Mouse (Mus musculus) Muller cell, postnatal 12 days (primary cell): ENCODE results near the gene Dclk3.
A peak's percentile ranks its signal among the peaks of the same experiment; 100 is the strongest.

Source experiments
- DNase-seq: peaks from one replicate; pipeline ENCODE4 v3.0.0-alpha.2; 2015; ENCODE audit errors: inconsistent ontology term

Gene Dclk3

DNA sequence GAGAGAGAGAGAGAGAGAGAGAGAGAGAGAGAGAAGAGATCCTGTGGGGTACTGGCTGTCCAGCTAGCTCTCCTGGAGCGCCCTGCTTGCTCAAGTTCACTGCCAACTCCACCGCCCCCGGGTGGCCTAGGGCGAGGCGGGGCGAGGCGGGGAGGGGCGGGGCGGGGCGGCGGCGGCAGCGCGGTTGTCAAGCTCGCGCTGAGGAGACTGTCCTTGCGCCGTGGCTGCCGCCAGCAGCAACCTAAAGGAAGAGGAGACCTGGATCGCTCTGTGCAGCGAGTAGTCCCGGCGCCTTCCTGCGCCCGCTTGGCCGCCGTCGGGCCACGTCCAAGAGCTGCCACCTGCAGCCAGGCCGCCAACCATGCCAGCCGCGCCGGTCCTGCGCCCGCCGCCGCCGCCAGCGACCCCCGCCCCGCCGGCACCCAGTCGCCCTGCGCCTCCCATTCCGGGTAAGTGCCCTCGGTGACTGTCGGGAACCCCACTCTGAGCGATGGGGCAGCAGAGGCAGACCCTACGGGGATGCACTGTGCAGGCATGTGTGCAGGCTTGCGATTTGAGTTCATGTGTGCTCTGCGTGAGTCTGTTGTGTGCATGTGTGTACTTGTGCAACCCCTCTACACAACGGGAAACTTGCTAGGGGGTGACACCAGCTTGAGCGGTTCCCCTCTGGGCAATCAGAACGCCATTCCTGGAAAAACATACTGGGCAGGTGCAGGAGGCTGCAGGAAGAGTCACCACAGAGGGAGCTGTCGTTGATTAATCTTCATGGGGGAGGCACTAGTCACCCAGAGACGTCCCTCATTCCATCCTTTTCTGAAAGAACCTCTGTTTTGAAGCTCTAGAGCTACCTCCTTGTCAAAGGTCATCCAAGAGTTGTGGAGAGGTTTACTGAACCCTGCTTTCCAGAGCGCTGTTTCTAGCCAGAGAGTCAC, at the start of gene Dclk3:
Dclk3 (plus strand) TSS at position 178 of the 932 bp plus-strand sequence.
- DNase-seq, result peak; percentile 81

DNA sequence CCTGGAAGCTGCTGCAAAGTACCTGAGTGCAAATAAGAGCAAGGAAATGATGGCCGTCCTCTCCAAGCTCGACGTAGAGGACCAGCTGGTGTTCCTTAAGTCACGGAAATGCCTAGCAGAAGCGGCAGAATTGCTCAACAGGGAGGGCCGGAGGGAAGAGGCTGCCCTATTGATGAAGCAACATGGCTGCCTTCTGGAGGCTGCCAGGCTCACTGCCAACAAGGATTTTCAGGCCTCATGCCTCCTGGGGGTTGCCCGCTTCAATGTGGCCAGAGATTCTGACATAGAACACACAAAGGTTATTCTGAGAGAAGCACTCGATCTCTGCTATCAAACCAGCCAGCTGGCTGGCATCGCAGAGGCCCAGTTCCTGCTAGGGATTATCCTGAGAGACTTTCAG, 48.9 kb upstream of the Dclk3 start:
- DNase-seq, result no peak

DNA sequence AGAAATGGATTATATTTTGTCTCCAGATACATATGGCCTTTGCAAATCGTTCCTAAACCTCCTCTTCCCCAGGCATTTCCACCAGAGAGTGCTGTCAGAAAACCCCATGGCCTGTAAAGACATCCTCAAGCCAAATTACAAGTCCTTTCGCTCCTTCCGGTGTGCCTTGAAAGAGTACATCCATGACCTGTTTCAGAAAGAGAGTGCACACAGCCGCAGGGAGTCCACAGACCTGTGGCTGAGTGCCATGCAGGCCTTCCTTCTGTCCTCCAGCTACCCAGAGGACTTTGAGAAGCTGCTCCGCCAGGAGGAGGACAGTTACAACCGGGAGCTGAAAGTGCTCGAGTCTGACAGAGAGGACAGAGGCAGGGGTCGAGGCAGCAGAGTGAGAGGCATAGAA, 47.8 kb upstream of the Dclk3 start:
- DNase-seq, result no peak

DNA sequence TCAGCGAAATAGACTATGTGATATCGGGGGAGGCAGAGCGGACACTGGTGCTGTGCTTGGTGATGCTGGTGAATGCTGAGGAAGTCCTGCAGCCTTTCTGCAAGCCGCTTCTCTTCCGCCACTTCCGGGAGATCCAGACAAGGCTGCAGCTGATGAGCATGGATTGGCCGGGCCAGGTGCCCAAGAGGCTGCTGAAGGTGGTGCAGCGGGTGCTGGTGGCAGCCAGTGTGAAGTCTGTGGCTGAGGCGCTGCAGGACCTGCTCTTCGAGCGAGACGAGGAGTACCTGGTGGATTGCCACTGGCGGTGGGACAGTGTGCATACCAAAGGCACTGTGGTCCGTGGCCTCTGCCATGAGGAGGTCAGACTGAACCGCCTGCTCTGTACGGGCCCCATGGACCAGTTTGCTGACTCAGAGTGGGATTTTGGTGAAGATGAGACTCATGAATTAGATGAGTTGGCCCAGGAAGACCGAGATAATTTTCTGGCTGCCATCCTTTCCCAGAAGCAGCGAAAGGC, 46.9 kb upstream of the Dclk3 start:
- no peak for DNase-seq

DNA sequence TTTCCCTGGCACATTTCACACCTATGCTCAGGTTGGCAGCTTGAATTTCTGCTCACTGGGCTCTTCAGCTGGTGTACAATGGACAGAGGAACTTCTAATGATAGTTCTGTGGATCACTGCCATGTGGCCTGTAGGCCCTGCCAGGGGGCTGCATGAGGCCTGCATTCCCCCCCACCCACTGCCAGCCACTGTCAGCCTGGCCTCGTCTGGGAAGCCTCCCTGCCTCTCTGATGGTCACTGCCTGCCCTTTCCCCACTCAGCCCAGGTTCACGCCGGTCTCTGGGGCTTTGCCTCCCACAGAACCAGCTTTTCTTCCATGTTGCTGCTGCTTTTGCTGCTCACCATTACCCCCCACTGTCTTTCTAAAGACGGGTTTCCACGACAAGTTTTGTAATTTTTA, 43.6 kb upstream of the Dclk3 start:
- no peak for DNase-seq

DNA sequence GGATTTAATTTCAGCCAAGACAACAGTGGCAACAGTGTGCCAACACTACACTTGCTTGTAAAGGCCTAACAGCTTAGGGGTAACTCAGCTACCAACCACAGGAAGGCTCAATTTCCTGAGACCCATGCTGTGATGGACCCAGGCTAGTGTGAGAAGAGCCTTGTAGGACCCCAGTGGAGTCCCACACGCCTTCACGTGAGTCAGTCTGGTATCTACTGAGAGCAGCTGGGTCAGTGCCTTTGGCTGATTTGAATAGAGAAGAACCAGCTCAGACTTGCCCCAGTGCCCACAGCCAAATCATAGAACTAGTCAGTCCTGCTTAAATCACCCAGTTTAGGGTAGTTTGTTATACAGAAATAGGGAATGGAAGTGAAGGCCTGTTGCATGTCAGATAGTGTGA, 40.8 kb upstream of the Dclk3 start:
- no peak for DNase-seq

DNA sequence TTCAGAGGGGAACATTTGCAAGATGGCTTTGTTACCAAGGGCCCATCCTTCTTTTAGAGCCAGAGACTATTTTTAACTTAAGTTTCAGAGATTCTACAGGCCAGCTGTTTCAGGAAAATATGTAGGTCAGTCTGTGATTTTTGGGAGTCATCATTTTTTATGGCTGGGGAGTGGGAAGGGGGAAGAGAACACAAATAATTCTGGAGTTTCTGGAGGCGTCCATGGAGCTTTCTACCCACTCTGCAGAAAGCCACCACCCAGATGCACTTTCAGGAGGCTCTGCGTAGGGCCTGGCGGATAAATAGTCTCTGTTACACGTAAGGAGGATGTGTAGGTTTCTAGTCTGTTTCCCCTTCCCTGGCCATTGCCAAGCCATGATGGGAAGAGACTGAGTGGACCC, 38.8 kb upstream of the Dclk3 start:
- no peak for DNase-seq

DNA sequence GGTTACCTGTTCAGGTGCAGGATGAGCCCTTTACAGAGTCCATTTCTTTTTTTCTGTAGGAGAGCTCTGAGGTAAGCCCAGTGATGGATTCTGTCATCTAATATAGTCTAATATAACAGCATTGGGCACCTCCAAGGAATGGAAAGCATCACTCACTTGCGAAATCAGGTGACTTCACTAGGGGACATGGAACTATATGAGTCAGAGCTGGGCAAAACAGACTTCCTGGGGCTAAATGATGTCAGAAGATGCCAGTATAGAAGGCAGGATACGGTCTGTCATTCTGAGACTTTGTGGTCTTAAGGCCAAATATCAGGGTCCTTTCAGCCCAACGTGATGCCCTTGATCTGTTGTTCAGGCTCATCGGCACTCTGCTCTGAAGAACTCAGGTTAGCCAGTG, 35.7 kb upstream of the Dclk3 start:
- DNase-seq, result no peak

DNA sequence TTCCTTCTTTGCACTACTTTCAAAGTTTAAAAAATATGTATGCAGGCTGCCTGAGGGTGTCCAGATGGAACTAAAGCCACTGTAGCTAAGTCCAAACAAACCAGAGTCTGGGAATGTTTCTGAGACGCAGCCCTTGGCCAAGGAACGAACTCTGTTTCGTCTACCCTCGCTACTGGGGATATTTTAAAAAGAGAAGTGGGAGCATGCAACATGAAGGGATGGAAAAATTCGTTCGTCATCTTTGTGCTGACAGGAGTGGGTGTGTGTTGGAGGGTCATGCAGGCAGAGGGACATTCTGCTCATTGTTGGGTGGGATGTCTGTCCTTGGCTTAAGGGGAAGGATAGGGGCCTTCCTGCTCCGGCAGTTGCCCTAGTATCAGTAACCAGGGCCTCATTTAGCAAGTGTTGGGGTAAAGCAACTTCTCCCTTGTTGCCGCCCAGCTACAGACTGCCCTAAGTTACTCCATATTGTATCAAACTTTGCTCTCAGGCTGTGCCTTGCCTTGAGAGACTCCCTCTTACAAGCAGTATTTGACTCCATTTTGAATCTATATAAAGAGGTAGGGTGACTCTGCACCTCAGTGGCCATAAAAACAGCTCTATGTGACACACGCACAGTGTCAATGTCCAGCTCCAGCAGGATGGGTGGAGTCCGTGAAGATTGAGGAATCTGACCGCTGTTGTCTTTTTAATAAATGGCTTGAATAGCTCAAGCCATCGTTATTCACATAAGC, 34.4 kb upstream of the Dclk3 start:
- no peak for DNase-seq

DNA sequence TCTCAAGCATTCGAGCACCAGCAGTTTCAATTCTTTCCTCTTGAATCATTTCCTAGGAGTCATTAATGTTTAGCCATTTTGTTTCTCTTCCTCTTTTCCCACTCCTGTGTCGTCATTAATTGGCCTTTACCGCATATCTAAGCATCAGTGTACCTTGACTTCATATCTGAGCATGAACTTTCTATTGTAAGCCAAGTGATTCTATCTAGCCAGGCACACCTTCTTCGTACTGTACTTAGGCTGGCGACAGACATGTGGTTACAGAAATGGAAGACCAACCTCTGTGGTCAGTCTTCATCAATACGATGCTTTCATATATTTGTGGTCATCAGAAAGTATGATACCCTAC, 33.8 kb upstream of the Dclk3 start:
- DNase-seq, result no peak

DNA sequence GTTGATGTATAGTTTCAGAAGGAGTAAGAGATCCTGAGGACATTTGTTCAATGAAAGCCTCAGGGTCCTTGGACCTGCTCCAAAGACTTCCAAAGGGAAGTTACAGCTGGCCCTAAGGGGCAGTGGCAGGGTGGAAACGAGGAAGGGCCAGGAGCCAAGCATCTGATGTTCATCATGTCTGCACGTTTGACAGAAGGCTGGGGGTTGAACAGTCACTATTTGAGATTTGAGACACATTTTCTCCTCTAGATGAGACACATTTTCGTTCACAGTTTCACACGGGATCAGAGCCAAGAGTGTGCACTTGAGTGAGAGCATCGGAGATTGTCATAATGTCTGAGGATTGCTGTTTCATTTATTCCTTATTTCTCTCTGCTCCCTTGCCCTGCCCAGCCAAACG, 30.9 kb upstream of the Dclk3 start:
- no peak for DNase-seq

DNA sequence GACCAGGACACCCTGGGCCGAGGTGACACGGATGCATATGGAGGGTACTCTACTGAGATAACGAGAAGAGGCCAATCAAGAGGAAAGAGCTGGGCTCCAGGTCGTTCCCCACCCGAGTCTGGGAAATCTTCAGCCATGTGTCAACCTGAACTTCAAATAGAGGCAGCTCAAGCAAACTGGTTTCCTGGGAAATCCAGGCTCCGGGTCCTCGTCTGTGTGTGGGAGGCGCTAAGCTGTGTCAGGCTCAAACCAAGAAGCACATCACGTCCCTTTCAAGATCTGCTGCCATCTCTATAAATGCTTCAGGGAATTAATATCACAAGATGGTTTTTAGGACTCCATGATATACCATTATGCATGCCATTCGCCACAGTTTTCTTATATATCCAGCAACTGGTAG, 30.5 kb upstream of the Dclk3 start:
- DNase-seq, result no peak

DNA sequence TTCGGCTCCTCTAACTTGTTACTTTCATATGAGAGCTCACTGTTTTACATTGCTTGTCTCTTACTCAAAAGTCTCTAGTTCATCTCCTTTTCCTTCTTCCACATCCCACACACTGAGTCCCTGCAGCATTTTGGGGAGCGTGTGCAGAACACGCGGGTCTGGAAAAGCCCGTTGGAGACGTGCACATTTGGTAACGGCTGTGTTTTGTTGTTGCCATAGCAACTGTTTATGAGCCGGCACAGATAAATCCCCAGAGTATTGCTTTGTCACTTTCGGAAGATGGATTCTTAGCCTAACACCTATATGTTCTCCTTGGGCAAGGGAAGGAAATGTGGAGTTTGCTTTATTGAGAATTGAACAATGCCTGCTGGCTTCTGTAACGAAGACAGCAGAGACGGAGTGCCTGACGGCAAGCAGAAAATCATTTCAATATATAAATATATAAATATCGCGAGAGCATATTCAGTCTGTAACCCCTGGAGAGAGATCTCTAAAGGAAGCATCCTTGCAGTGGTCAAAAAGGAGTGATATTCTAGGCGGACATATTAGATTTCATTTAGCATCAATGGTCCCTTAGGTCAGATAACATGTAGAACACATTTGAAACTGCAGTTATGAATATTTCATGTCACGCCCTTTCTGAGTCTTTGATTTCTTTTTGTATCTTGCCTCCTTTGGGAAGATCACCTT, 26.3 kb upstream of the Dclk3 start:
- DNase-seq, result no peak

DNA sequence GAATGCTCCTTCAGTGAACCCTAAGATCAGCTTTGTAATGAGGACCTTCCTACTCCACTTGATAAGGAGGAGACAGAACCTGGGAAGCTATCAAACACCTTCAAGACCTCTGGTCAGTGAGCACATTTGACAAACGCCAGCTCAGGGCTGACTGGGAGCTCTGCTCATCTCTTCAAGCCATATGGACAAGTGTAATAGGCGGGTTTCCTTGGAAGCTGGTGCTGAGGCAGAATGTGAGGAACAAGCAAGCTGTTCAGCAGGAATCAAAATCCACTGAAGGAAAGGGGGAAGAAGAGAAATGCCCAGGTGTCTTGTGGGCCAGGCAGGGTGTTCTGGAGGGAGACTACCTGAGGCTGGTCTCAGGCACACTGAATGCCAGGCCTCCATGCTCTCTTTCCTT, 17.0 kb upstream of the Dclk3 start:
- no peak for DNase-seq

DNA sequence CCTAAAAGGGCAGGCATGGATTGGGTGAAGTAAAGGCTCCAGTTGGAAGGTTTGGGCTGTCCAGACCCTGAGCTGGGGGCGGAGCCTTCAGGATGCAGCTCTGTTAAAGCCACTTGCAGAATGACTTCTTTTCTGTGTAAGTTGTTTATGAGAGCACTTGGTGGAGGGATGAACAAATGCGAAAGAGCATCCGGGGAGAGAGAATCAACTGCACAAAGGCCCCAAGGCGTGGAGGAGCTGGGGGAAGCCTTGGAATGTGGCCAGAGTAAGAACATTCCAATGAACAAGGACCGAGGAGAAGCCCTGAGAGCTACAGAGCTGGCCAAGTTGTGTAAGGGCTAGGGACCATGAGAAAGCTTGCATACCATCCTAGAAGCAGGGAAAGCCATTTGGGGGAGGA, 16.3 kb upstream of the Dclk3 start:
- peak; percentile 56 for DNase-seq

DNA sequence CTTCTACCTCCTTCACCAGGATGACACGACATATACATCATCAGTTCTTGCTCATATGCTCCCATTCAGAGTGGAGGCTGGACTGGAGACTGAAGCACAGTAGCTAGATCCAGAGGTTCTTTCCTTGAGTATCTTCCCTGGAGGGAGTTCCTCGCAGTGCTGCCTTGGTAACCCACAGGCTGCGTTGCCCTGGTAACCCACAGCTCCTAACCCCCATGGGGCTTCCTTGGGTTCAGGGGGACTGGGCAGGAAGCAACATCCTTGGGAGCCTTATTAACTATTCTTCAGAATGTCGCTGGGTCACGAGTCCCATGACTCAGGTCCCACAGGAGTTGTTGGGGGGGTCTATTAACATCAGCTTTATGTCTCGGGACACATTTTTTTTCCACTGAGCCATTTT, 13.8 kb upstream of the Dclk3 start:
- no peak for DNase-seq

DNA sequence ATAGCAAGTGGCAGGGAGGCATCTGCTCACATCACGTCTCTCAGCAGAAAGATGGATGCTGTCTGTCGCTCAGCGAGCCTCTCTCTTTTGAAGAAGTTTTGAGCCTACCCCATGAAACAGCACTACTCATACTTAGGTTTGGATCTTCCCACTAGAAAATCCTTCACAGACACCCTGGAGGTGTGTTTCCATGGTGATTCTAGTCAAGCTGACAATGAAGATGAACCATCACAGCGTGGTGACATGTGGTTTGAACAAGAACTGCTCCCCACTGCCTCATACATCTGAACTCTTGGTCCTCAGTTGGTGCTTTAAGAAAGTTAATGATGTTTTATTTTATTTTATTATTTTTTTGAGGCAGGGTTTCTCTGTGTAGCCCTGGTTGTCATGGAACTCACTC, 12.9 kb upstream of the Dclk3 start:
- DNase-seq, result no peak

DNA sequence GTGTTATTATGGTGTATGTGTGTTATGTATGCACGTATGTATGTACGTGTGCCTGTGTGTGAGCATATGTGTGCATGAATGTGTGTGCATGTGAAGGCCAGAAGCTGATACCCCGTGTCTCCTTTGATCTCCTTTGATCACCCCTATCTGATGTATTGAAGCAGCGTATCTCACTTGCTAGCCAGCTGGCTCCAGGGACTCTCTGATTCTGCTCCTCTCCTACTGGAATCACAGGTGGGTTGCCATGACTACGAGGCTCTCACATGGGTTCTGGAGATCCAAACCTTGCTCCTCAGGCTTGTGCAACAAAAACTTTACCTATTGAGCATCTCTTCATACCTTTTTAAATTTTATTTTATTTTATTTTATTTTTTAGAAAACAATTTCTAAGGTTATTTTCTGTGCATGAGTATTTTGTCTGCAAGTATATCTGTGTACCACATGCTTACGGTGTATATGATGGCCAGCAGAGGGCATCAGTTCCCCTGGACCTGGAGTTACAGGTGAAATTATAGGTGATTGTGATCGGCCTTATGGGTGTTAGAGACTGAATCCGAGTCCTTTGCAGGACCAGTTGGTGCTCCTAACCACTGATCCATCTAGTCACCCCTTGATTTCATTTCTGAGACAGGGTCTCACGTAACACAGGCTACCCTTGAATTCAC, 10.9 kb upstream of the Dclk3 start:
- no peak for DNase-seq

DNA sequence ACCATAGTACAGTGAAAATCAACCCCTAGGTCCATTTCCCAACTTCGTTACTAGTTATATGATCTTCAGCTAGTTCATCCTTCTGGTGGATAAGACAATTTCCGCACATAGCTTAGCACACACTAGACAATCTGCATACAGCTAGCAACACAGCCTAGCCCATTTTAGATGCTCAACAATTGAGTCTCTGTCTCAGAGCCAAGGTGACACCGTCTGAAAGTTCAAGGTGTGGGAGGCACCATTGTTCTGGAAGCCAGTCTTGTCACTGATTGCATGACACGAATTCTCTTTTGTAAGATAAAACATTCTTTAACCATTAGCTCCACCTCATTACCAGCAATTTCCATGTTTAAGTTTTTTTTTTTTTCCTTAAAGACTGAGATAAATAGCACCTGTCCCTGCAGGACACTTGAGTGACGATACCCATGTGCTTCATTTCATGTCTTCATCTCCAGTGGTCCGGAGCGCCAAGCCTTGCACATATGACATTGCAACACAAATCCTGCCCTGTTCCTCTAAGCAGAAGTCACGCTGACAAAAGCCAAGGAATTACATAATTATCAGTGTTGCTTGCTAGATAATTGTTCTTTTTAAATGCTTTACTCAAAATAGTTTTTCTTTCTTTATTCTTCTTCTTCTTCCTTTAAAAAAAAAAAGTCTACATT, 10.1 kb upstream of the Dclk3 start:
- DNase-seq, result peak; percentile 78

DNA sequence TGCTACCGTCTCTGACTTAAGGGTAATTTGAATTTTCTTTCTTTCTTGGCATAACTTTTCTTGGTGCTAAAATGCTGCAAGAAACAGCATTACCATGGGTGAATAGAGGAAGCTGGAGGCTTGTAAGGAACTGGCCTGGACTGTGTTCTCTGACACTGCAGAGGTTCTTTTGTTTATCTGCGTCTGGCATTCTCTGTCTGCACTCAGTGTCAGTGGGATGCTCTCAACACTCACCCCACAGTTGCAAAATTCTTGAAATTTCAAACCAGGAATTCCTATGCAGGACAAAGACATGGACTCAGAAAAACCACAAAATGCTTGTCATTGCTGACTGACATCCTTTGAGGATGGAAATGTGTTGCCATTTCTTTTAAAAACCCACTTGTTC, 9.5 kb upstream of the Dclk3 start:
- DNase-seq, result peak; percentile 94

DNA sequence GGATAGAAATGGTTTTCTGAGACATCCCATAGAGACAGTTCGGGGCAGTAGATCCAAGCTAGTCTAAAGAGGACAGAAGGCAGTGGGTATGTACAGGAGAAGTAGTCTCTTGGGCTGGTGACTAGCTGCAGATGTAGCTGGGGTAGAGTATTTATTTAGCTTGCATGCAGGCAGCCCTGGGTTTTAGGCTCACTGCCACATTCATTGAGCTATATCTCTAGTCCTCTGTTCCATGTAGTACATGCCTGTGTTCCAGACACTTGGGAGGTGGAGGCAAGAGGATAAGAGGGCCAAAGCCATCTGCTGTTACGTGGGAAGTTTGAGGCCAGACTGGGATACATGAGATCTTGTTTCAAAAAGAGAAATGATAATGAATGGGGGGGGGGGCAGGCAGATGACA, 3.5 kb upstream of the Dclk3 start:
- no peak for DNase-seq
